Mouse (Mus musculus) spleen, adult 2 months (tissue): ENCODE measurements around the gene Guf1. TPM values are rescaled to one million over a fixed set of nuclear protein-coding genes. Genes with fewer than 3 reads are reported as not detected.

ENCODE experiments used
- DNase-seq, 2 experiments: peaks; one replicate each; pipeline versions ENCODE4 v3.0.0 to v3.0.0-alpha.2; 2012 to 2021; ENCODE audit warnings: low spot score in 2 of 2, low read depth in 1 of 2
- H3K27ac ChIP-seq: fragments of 200-500 bp; 2 replicates; pipeline ENCODE4 v1.5.1; 2012; ENCODE audit warnings: low read length, inconsistent platforms; ENCODE audit not compliant: insufficient read depth
- H3K27me3 ChIP-seq: fragments of 200-500 bp; 2 replicates; pipeline ENCODE4 v1.6.1; 2012; ENCODE audit warnings: mild to moderate bottlenecking, moderate library complexity, low read length, inconsistent platforms; ENCODE audit not compliant: control insufficient read depth, insufficient read depth
- H3K36me3 ChIP-seq: fragments of 200-500 bp; 2 replicates; pipeline ENCODE4 v1.6.1; 2012; ENCODE audit warnings: mild to moderate bottlenecking, low read length, inconsistent platforms; ENCODE audit not compliant: control insufficient read depth, insufficient read depth
- H3K4me1 ChIP-seq: fragments of 200-500 bp; 2 replicates; pipeline ENCODE4 v1.6.1; 2011; ENCODE audit warnings: inconsistent platforms; ENCODE audit not compliant: control insufficient read depth, insufficient read depth, insufficient read length
- H3K4me3 ChIP-seq: fragments of 200-500 bp; 2 replicates; pipeline ENCODE4 v1.5.1; 2011; ENCODE audit warnings: mild to moderate bottlenecking, inconsistent platforms; ENCODE audit not compliant: insufficient read depth, insufficient read length; ENCODE audit errors: extremely low read depth
- CTCF ChIP-seq: fragments of 200-500 bp; IDR thresholded peaks from 2 replicates; pipeline ENCODE4 v1.5.1; 2011; ENCODE audit warnings: mild to moderate bottlenecking, inconsistent platforms; ENCODE audit not compliant: insufficient read depth, insufficient read length, insufficient replicate concordance; ENCODE audit errors: extremely low read depth
- POLR2A ChIP-seq: fragments of 200-500 bp; IDR thresholded peaks from 2 replicates; pipeline ENCODE4 v1.6.1; 2011; ENCODE audit warnings: low read depth, low read length, inconsistent platforms
- WGBS: fragments of 180-500 bp; shearing (Covaris S2); methylation state at CpG from one replicate; pipeline ENCODE4 v1.1.7; 2018; 5-methylcytosine and 5-hydroxymethylcytosine counted together
- polyA plus RNA-seq: library from polyadenylated mRNA; depleted of rRNA; stranded (reverse); fragments of >200 nt; gene quantifications from 2 replicates; pipeline ENCODE4 v1.2.3, GENCODE M21; 2012; rRNA removed

Guf1 gene
- 3.0 and 3.2 TPM in 2 replicates for polyA plus RNA-seq

DNA sequence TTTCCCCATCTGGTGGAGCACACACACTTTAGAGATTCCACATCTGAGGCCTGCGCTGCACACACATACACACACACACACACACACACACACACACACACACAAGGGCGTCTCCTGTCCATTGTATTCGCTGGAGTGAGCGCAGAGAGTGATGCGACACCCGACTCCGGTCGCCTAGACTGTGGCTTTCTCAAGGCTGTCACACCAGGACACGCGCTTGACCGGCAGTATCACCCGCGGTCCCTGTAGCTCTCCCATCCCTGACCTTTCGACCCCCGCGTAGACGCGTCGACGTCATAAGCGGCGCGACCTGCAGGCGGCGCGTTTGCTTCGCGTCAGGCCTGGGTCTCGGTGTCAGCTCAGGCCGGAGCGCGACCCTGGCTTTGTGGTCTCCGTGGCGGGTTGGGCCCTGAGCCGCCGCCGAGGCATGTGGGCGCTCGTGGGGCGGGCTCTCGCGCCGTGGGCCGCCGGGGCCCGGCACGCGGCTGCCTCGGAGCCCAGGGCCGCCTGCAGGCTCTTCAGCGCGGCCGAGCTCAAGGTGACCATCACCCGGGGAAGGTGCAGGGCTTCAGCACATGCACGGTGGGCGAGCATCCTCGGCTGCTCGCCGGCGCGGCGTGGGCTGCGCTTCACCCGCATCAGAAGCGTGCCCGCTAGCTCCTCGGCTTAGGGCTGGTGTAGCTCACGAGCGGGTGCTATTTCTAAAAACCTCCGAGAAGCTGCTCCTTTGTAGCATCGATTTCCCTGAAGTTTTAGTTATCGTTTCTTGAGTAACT, at the start of gene Guf1:
Guf1 (plus strand) TSS at position 296 of the 776 bp plus-strand sequence.
- DNase-seq: peak; percentile 76 to 89
- Histone ChIP-seq H3K4me3 (peak within 1 kb of the TSS; percentile 80), H3K36me3 (peaks cover 6% of the 10 kb centered on the region), H3K27ac (peak within 1 kb of the TSS; percentile 34; the same call in 1 of the 2 replicates), H3K27me3 (no peaks in the 10 kb centered on the region), H3K4me1 (no peaks in the 10 kb centered on the region; the same call in none of the 2 replicates)
- WGBS: under 1% methylated on average over 71 of the region's 72 CpGs
- TF ChIP-seq CTCF (no peak), POLR2A (peak; percentile 51)

- 84% methylated on average over 3 of the region's 3 CpGs for WGBS
- H3K4me1 ChIP-seq: no peaks in the 10 kb centered on the region
- no peak overlapping the region for H3K4me3 ChIP-seq
- no peak overlapping the region for H3K27ac ChIP-seq
- no peak for DNase-seq
- H3K36me3 ChIP-seq: no peaks in the 10 kb centered on the region
- TF ChIP-seq CTCF: no peak
- TF ChIP-seq POLR2A: no peak
- H3K27me3 ChIP-seq: no peaks in the 10 kb centered on the region
These were observed 49.7 kb upstream of the Guf1 start for GRCm38 (mm10) chr5:69507045-69507444.

- WGBS: 61% methylated on average over 3 of the region's 3 CpGs
- Histone ChIP-seq H3K4me1 (no peaks in the 10 kb centered on the region), H3K27me3 (no peaks in the 10 kb centered on the region), H3K36me3 (no peaks in the 10 kb centered on the region), H3K27ac (no peak overlapping the region), H3K4me3 (no peak overlapping the region)
- DNase-seq: no peak
- no peak for TF ChIP-seq CTCF
- TF ChIP-seq POLR2A: no peak
These were observed 45.1 kb upstream of the Guf1 start for GRCm38 (mm10) chr5:69511631-69512030.

DNA sequence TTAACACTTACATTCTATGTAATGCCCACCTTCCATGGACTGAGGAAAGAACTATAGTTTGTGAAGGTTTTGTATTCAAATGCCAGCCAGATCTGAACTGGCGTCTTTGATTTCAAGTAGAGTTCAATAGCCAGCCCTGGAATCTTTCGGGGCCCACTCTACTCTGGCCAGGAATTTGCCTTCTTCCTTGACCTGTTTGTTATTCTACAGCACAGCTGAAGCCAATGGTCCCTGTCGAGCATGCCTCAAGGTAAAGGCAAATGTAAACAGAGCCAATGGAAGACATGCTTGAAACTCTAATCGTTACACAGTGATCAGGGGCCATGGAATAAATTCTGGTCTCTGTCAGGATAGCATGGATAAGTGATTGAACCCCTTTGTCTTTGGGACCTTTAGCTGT, 44.5 kb upstream of the Guf1 start:
- H3K27ac ChIP-seq: no peak overlapping the region
- 84% methylated on average over 4 of the region's 4 CpGs for WGBS
- no peak overlapping the region for H3K4me3 ChIP-seq
- no peaks in the 10 kb centered on the region for H3K4me1 ChIP-seq
- H3K27me3 ChIP-seq: no peaks in the 10 kb centered on the region
- no peak for DNase-seq
- no peaks in the 10 kb centered on the region for H3K36me3 ChIP-seq
- TF ChIP-seq POLR2A: no peak
- no peak for TF ChIP-seq CTCF

- DNase-seq: peak; percentile 14 to 38
These were observed 36.0 kb upstream of the Guf1 start for GRCm38 (mm10) chr5:69520661-69521278.

GRCm38 (mm10) chr5:69522064-69522463, 34.7 kb upstream of the Guf1 start:
- Histone ChIP-seq H3K36me3 (no peaks in the 10 kb centered on the region), H3K4me1 (no peaks in the 10 kb centered on the region), H3K4me3 (peak overlapping the region; percentile 19; the same call in 1 of the 2 replicates), H3K27me3 (no peaks in the 10 kb centered on the region), H3K27ac (no peak overlapping the region)
- 27% methylated on average over 5 of the region's 5 CpGs for WGBS
- DNase-seq: no peak
- no peak for TF ChIP-seq POLR2A
- TF ChIP-seq CTCF: no peak

More at GRCm38 (mm10) chr5:69520661-69521278, 36.0 kb upstream of the Guf1 start:
- peak; percentile 39; the same call in 1 of the 2 replicates for TF ChIP-seq CTCF
- no peak for TF ChIP-seq POLR2A
- Histone ChIP-seq H3K27ac (no peak overlapping the region), H3K36me3 (no peaks in the 10 kb centered on the region), H3K4me3 (no peak overlapping the region), H3K4me1 (no peaks in the 10 kb centered on the region), H3K27me3 (no peaks in the 10 kb centered on the region)
- 33% methylated on average over 7 of the region's 7 CpGs for WGBS
